Mouse (Mus musculus) stomach, embryonic 16.5 days (tissue): ENCODE data around the gene Tmed2. TPM values are rescaled to one million over a fixed set of nuclear protein-coding genes. Genes with fewer than 3 reads are reported as not detected.

ENCODE experiments used
- ATAC-seq: fragments of 200-750 bp; cut with Nextera tagmentation; 2 replicates; pipeline ENCODE4 v1.8.0; 2017; ENCODE audit warnings: moderate number of reproducible peaks, moderate TSS enrichment; ENCODE audit not compliant: insufficient read depth, low FRiP score
- H3K27ac ChIP-seq: fragments of 300-500 bp; sonication (generic); 2 replicates; pipeline ENCODE4 v1.5.1; 2014; ENCODE audit warnings: low read length
- H3K27me3 ChIP-seq: fragments of 300-500 bp; sonication (generic); 2 replicates; pipeline ENCODE4 v1.6.1; 2014; ENCODE audit warnings: low read length, control low read depth, mixed read lengths; ENCODE audit not compliant: control insufficient read depth, insufficient read depth
- H3K36me3 ChIP-seq: fragments of 300-500 bp; sonication (generic); 2 replicates; pipeline ENCODE4 v1.6.1; 2014; ENCODE audit warnings: low read length; ENCODE audit not compliant: control insufficient read depth, insufficient read depth
- H3K4me1 ChIP-seq: fragments of 300-500 bp; sonication (generic); 2 replicates; pipeline ENCODE4 v1.6.1; 2014; ENCODE audit warnings: low read length, control low read depth, mixed read lengths; ENCODE audit not compliant: control insufficient read depth, insufficient read depth
- H3K4me2 ChIP-seq: fragments of 300-500 bp; sonication (generic); 2 replicates; pipeline ENCODE4 v1.6.1; 2014; ENCODE audit warnings: low read depth, low read length, mixed read lengths
- H3K4me3 ChIP-seq: fragments of 300-500 bp; sonication (generic); replicated peaks from 2 replicates; pipeline ENCODE4 v1.5.1; 2014; ENCODE audit warnings: mild to moderate bottlenecking, low read length
- H3K9ac ChIP-seq: fragments of 300-500 bp; sonication (generic); 2 replicates; pipeline ENCODE4 v1.6.1; 2014; ENCODE audit warnings: low read length
- H3K9me3 ChIP-seq: fragments of 300-500 bp; sonication (generic); replicated peaks from 2 replicates; pipeline ENCODE4 v1.6.1; 2016; ENCODE audit warnings: low read length, control low read depth; ENCODE audit not compliant: control insufficient read depth
- WGBS: fragments of 180-500 bp; shearing (Covaris S2); extraction: QIAGEN DNeasy Blood & Tissue Kit; methylation state at CpG from one replicate; pipeline ENCODE4 v1.1.7; 2014; 5-methylcytosine and 5-hydroxymethylcytosine counted together
- polyA plus RNA-seq: library from polyadenylated mRNA; unstranded; fragments of >200 nt; fragmentation: Nextera tagmentation; extraction: Ambion mirVana; gene quantifications from 2 replicates; pipeline ENCODE4 v1.2.1, GENCODE M21; 2015

The Tmed2 gene
- polyA plus RNA-seq, 1 experiment from 2014 or later = 673 TPM

DNA sequence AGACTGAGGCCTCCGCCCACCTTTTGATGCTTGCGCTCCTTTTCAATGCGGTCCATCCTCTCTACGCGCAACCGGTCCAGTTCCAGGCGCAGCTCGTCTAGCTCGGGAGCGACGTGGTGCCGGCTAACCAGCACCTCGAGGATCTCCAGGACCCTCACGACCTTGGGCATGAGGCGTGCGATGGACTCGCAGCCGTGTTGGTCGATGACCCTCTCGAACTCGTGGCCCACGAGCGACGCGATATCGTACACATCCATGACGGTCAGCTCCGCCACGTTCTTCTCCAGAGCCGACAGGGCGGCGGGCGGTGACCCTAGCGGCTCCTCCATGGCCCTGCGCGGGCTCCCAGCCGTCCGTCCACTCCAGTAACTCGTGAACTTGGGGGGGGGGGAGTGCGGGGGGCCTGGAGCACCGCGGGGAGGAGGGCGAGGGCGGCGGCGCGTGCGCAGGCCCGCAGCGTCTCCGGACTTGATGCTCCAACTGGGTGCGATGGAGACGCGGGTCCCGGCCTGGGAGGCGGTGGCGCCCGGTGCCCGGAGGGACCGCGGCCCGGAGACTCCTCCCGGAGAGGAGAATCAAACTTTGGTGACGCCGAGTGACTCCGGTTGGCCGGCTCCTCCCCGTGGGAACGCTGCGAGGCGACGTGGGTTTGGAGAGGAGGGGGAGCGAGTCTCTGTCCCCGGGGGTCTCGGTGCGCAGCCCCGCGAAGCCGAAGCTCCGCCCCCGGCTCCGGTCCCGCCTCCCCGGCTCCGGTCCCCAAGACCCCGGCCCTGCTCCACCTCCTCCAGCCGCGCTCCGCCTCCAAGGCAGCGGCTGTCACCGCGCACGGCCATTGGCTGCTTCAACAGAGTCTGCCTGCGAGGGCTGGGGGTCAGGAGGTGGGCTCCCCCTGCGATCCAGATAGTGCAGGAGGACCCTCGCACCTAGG, 9.6 kb upstream of the Tmed2 start, which contains the start of gene Rilpl1:
Gene Rilpl1 (minus strand): TSS at position 737 of the 928 bp plus-strand sequence.
- H3K9ac ChIP-seq = peak within 1 kb of the TSS; percentile 80
- H3K36me3 ChIP-seq = no peaks in the 10 kb centered on the region
- peak within 1 kb of the TSS; percentile 89 for H3K4me2 ChIP-seq
- WGBS = under 1% methylated on average over 79 of the region's 96 CpGs
- no peaks in the 10 kb centered on the region for H3K9me3 ChIP-seq
- H3K4me1 ChIP-seq = peaks cover 34% of the 10 kb centered on the region
- H3K4me3 ChIP-seq = peak within 1 kb of the TSS; percentile 70
- peak; percentile 84 for ATAC-seq
- no peaks in the 10 kb centered on the region for H3K27me3 ChIP-seq
- peak within 1 kb of the TSS; percentile 87 for H3K27ac ChIP-seq

- peak overlapping the region; percentile 89 for H3K4me2 ChIP-seq
- H3K27ac ChIP-seq = peak overlapping the region; percentile 87
- H3K36me3 ChIP-seq = no peaks in the 10 kb centered on the region
- H3K9me3 ChIP-seq = no peaks in the 10 kb centered on the region
- ATAC-seq = no peak
- H3K4me1 ChIP-seq = peaks cover 34% of the 10 kb centered on the region
- H3K27me3 ChIP-seq = no peaks in the 10 kb centered on the region
- 13% methylated on average over 14 of the region's 14 CpGs for WGBS
- H3K4me3 ChIP-seq = peak overlapping the region; percentile 70
- H3K9ac ChIP-seq = peak overlapping the region; percentile 80
Measured at GRCm38 (mm10) chr5:124531583-124531930, 8.9 kb upstream of the Tmed2 start.

GRCm38 (mm10) chr5:124532451-124532850, 8.0 kb upstream of the Tmed2 start:
- WGBS = 39% methylated on average over 7 of the region's 7 CpGs
- H3K4me1 ChIP-seq = peaks cover 41% of the 10 kb centered on the region
- H3K9ac ChIP-seq = 0 out of 2 replicates have a peak overlapping the region, but pooled peaks have one; percentile 22
- H3K36me3 ChIP-seq = no peaks in the 10 kb centered on the region
- H3K27ac ChIP-seq = peak overlapping the region; percentile 31; the same call in 1 of the 2 replicates
- 0 out of 2 replicates have a peak, but pooled peaks have one; percentile 12 for ATAC-seq
- H3K9me3 ChIP-seq = no peaks in the 10 kb centered on the region
- H3K4me3 ChIP-seq = no peak overlapping the region
- no peak overlapping the region for H3K4me2 ChIP-seq
- H3K27me3 ChIP-seq = no peaks in the 10 kb centered on the region

- Histone ChIP-seq H3K4me1 (peaks cover 21% of the 10 kb centered on the region), H3K9ac (no peak overlapping the region), H3K4me2 (no peak overlapping the region), H3K36me3 (no peaks in the 10 kb centered on the region), H3K27me3 (no peaks in the 10 kb centered on the region), H3K4me3 (no peak overlapping the region), H3K27ac (no peak overlapping the region), H3K9me3 (no peaks in the 10 kb centered on the region)
- WGBS = 61% methylated on average over 5 of the region's 5 CpGs
- no peak for ATAC-seq
Measured at GRCm38 (mm10) chr5:124535016-124535415, 5.5 kb upstream of the Tmed2 start.

GRCm38 (mm10) chr5:124536776-124537175, 3.7 kb upstream of the Tmed2 start:
- Histone ChIP-seq H3K27me3 (no peaks in the 10 kb centered on the region), H3K9me3 (no peaks in the 10 kb centered on the region), H3K4me1 (peaks cover 14% of the 10 kb centered on the region), H3K27ac (no peak overlapping the region; the same call in none of the 2 replicates), H3K4me3 (peak overlapping the region; percentile 33), H3K9ac (peak overlapping the region; percentile 63), H3K4me2 (peak overlapping the region; percentile 49), H3K36me3 (no peaks in the 10 kb centered on the region)
- 3% methylated on average over 16 of the region's 17 CpGs for WGBS
- ATAC-seq = no peak

DNA sequence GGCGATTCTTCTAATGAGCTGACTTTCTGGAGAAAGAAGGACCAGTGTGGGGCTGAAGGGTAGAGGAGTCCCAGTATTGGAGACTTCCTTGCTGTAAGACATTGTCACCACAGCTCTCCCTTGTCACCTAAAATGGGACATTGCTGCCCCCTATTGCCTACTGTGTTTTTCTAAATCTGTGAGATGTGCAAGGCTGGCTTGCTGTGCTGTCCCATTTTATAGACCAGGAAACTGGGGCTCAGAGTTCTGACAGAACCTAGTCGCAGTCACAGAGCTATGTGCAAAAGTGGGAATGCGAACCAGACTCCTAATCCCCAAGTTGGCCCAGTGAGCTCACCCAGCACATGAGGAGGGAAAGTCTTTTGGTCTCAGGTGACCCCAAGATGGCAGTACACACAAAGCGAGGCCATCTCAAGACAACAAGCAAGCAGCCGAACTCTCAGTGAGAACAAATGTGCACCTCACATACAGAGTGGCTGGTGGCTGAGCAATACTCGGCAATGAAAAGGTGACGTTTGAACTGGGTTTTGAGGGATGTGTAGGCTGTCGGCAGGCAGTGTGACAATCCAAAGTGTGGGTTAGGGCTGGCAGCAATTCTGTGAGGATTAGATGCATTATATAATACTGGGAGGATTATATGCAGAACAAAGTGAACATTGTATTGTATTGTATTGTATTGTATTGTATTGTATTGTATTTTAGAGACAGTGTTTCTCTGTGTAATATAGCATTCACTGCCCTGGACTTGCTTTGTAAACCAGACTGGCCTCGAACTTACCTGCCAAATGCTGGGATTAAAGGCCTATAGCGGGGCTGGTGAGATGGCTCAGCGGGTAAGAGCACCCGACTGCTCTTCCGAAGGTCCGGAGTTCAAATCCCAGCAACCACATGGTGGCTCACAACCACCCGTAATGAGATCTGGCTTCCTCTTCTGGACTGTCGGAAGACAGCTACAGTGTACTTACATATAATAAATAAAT, 1.4 kb upstream of the Tmed2 start:
- Histone ChIP-seq H3K27ac (no peak overlapping the region), H3K9me3 (no peaks in the 10 kb centered on the region), H3K4me1 (peaks cover 19% of the 10 kb centered on the region), H3K27me3 (no peaks in the 10 kb centered on the region), H3K4me2 (no peak overlapping the region), H3K36me3 (no peaks in the 10 kb centered on the region), H3K9ac (no peak overlapping the region; the same call in 1 of the 2 replicates), H3K4me3 (no peak overlapping the region)
- no peak for ATAC-seq
- WGBS = 74% methylated on average over 14 of the region's 16 CpGs

DNA sequence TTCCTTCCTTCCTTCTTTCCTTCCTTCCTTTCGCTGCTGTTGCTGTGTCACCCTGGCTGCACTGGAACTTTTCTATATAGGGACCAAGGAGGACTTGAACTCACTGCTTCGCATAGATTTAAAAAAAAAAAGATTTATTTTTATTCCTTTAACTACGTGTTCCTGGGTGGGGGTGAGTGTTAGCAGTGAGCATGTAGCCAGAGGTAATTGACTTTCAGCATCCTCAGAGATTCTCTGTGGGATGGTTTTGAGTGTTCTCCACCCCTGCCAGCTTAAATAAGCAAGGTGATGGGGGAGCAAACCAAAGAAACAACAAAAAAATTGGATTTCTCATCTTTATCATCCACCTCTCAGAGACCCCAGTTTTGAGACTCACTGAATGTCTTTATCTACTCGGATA, 590 bp upstream of the Tmed2 start:
- Histone ChIP-seq H3K27me3 (no peaks in the 10 kb centered on the region), H3K9ac (peak overlapping the region; percentile 96; the same call in 1 of the 2 replicates), H3K36me3 (0 out of 2 replicates have a peak, but pooled peaks cover 2% of the 10 kb centered on the region), H3K4me3 (peak overlapping the region; percentile 79), H3K4me1 (peaks cover 20% of the 10 kb centered on the region), H3K9me3 (no peaks in the 10 kb centered on the region), H3K4me2 (peak overlapping the region; percentile 55), H3K27ac (no peak overlapping the region; the same call in 1 of the 2 replicates)
- ATAC-seq = no peak
- WGBS = 79% methylated on average over 4 of the region's 4 CpGs

DNA sequence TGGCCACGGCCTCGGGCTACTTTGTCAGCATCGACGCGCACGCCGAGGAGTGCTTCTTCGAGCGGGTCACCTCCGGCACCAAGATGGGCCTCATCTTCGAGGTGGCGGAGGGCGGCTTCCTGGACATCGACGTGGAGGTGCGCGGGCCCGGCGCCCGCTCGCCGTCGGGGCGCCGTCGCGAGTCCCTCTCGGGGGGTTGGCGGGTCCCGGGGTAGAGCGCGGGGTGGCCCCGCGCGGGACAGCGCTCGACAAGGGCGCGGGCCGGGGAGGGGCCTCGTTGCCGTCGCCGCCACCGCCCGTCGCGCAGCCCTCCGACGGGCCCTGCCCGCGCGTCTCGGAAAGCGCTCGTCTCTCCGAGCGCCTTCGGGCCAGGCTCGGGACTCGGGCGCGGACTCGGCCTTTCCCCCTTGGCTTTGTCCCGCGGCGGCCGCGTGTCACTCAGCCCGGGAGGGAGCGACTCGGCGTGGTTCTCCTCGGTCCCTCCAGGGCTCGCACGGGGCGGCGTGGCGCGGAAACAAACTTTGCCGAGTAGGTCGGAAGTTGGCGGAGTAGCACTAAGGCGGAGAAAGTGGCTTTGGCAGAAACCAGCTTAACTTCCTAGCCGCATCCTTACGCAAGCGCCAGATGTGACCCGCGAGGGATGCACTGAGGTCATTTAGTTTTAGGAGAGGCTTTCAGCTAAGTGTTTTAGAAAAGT, 558 bp downstream of the Tmed2 start:
- no peaks in the 10 kb centered on the region for H3K9me3 ChIP-seq

More for the DNA sequence above, 558 bp downstream of the Tmed2 start:
- Histone ChIP-seq H3K4me3 (peak overlapping the region; percentile 79), H3K36me3 (peaks cover 11% of the 10 kb centered on the region; the same call in 1 of the 2 replicates), H3K4me1 (peaks cover 24% of the 10 kb centered on the region), H3K27ac (peak overlapping the region; percentile 93), H3K9ac (peak overlapping the region; percentile 96), H3K4me2 (peak overlapping the region; percentile 83), H3K27me3 (no peaks in the 10 kb centered on the region)
- peak; percentile 77 for ATAC-seq
- WGBS = under 1% methylated on average over 79 of the region's 89 CpGs
